Mouse (Mus musculus) CH12.LX (cell line): ENCODE measurements around the gene Cxcr1. TPM values are rescaled to one million over a fixed set of nuclear protein-coding genes. Genes with fewer than 3 reads are reported as not detected.

Experiments used
- DNase-seq: peaks from one replicate; pipeline ENCODE4 v3.0.0-alpha.2; 2013; ENCODE audit errors: extremely low read depth
- H3K27ac ChIP-seq: 2 replicates; pipeline ENCODE4 v1.5.1; 2012; ENCODE audit warnings: low read depth, mild to moderate bottlenecking, control low read depth, moderate library complexity; ENCODE audit not compliant: insufficient read depth
- H3K27me3 ChIP-seq: replicated peaks from 2 replicates; pipeline ENCODE3; 2012; ENCODE audit warnings: inconsistent platforms
- H3K36me3 ChIP-seq, 2 experiments: replicated peaks in 1 of 2; 2 replicates each; pipeline versions ENCODE3 to v1.6.1; 2012; ENCODE audit warnings: inconsistent platforms in 1 of 2, low read length in 1 of 2, mild to moderate bottlenecking in 1 of 2, mixed read lengths in 1 of 2, moderate library complexity in 1 of 2; ENCODE audit not compliant: control insufficient read depth in 1 of 2, insufficient read depth in 1 of 2
- H3K4me1 ChIP-seq, 2 experiments: 2 replicates each; pipeline ENCODE4 v1.6.1; 2012; ENCODE audit warnings: inconsistent platforms in 1 of 2, moderate library complexity in 1 of 2; ENCODE audit not compliant: insufficient read depth in 2 of 2, control insufficient read depth in 1 of 2
- H3K4me2 ChIP-seq: 2 replicates; pipeline ENCODE4 v1.6.1; 2012; ENCODE audit warnings: low read depth, mild to moderate bottlenecking, control low read depth; ENCODE audit not compliant: poor library complexity, insufficient read depth, severe bottlenecking
- H3K4me3 ChIP-seq, 3 experiments: fragments of 150-350 bp in 1 of 3; sonication (generic) in 1 of 3; replicated peaks in 1 of 3; 2 replicates each; pipeline versions ENCODE3 to v1.5.1; 2011 to 2012; ENCODE audit warnings: low read depth in 2 of 3, low read length in 2 of 3, mild to moderate bottlenecking in 2 of 3, moderate library complexity in 2 of 3, control low read depth in 1 of 3, improper control_type of control experiment in 1 of 3, inconsistent platforms in 1 of 3, mixed read lengths in 1 of 3; ENCODE audit not compliant: poor library complexity in 1 of 3
- H3K79me2 ChIP-seq: replicated peaks from 2 replicates; pipeline ENCODE4 v1.6.1; 2012; ENCODE audit warnings: mild to moderate bottlenecking, moderate library complexity; ENCODE audit not compliant: control insufficient read depth, poor library complexity, insufficient read depth, severe bottlenecking; ENCODE audit errors: extremely low read depth
- H3K9ac ChIP-seq: 2 replicates; pipeline ENCODE4 v1.6.1; 2012; ENCODE audit warnings: low read depth, mild to moderate bottlenecking, control low read depth, moderate library complexity; ENCODE audit not compliant: insufficient read depth
- H3K9me3 ChIP-seq: replicated peaks from 2 replicates; pipeline ENCODE3; 2012; ENCODE audit warnings: low read length, inconsistent platforms, mixed read lengths
- BHLHE40 ChIP-seq: IDR thresholded peaks from 2 replicates; pipeline ENCODE4 v1.6.1; 2011; ENCODE audit warnings: mild to moderate bottlenecking, low read depth, low read length, improper control_type of control experiment
- CHD1 ChIP-seq: IDR thresholded peaks from 2 replicates; pipeline ENCODE4 v1.6.1; 2012; ENCODE audit warnings: low read depth, low read length, improper control_type of control experiment, inconsistent platforms
- CHD2 ChIP-seq: IDR thresholded peaks from 2 replicates; pipeline ENCODE4 v1.6.1; 2011; ENCODE audit warnings: low read length, improper control_type of control experiment
- E2F4 ChIP-seq: IDR thresholded peaks from 2 replicates; pipeline ENCODE4 v1.6.1; 2011; ENCODE audit warnings: low read depth, low read length, improper control_type of control experiment; ENCODE audit not compliant: insufficient replicate concordance
- ETS1 ChIP-seq: conservative IDR thresholded peaks from 2 replicates; pipeline ENCODE4 v1.6.1; 2012; ENCODE audit warnings: low read depth, mild to moderate bottlenecking, inconsistent platforms, low read length, improper control_type of control experiment, moderate library complexity
- IRF4 ChIP-seq: IDR thresholded peaks from 2 replicates; pipeline ENCODE4 v1.6.1; 2014; ENCODE audit warnings: low read depth, mild to moderate bottlenecking, inconsistent platforms, low read length, improper control_type of control experiment
- JUN ChIP-seq: IDR thresholded peaks from 2 replicates; pipeline ENCODE4 v1.6.1; 2011; ENCODE audit warnings: low read depth, mild to moderate bottlenecking, low read length, improper control_type of control experiment, moderate library complexity; ENCODE audit not compliant: insufficient read depth
- MAFK ChIP-seq: IDR thresholded peaks from 2 replicates; pipeline ENCODE4 v1.6.1; 2011; ENCODE audit warnings: low read length, improper control_type of control experiment; ENCODE audit not compliant: insufficient replicate concordance
- MYC ChIP-seq: IDR thresholded peaks from 2 replicates; pipeline ENCODE4 v1.6.1; 2011; ENCODE audit warnings: low read depth, mild to moderate bottlenecking, improper control_type of control experiment, low read length
- NELFE ChIP-seq: IDR thresholded peaks from 2 replicates; pipeline ENCODE4 v1.6.1; 2011; ENCODE audit warnings: low read depth, low read length, improper control_type of control experiment
- RAD21 ChIP-seq: IDR thresholded peaks from 2 replicates; pipeline ENCODE4 v1.6.1; 2011; ENCODE audit warnings: low read depth, mild to moderate bottlenecking, low read length, improper control_type of control experiment, moderate library complexity
- RCOR1 ChIP-seq: conservative IDR thresholded peaks from 2 replicates; pipeline ENCODE4 v1.6.1; 2012; ENCODE audit warnings: low read depth, mild to moderate bottlenecking, inconsistent platforms, low read length, improper control_type of control experiment
- SMC3 ChIP-seq: IDR thresholded peaks from 2 replicates; pipeline ENCODE4 v1.6.1; 2011; ENCODE audit warnings: low read depth, low read length, improper control_type of control experiment
- TBP ChIP-seq: conservative IDR thresholded peaks from 2 replicates; pipeline ENCODE4 v1.6.1; 2011; ENCODE audit warnings: low read depth, low read length, improper control_type of control experiment
- USF2 ChIP-seq: conservative IDR thresholded peaks from 2 replicates; pipeline ENCODE4 v1.6.1; 2011; ENCODE audit warnings: low read depth, low read length, improper control_type of control experiment
- ZKSCAN1 ChIP-seq: IDR thresholded peaks from 2 replicates; pipeline ENCODE4 v1.6.1; 2012; ENCODE audit warnings: low read depth, inconsistent platforms, low read length, improper control_type of control experiment, borderline replicate concordance
- dilution Hi-C: fragments of 300-500 bp; cut with MboI; formaldehyde crosslinking; loops from 2 replicates; pipeline ENCODE4 v1.14.3; 2020; ENCODE audit warnings: low sequenced_read_pairs; ENCODE audit not compliant: extremely low pct_unique_long_range_greater_than_20kb, extremely low pct_ligation_motif_present
- in situ Hi-C: fragments of 300-500 bp; cut with MboI; formaldehyde crosslinking; loops from 3 replicates; pipeline ENCODE4 v1.14.3; 2019; ENCODE audit warnings: low sequenced_read_pairs, low pct_ligation_motif_present, low pct_unique_long_range_greater_than_20kb, mixed read lengths
- polyA plus RNA-seq: library from polyadenylated mRNA; unstranded; fragments of >175 nt; gene quantifications from 2 replicates; pipeline ENCODE4 v1.2.1, GENCODE M21; 2012; ENCODE audit warnings: low read depth; ENCODE audit not compliant: insufficient read length
- total RNA-seq, 2 experiments: library from RNA; depleted of rRNA; stranded (reverse); fragments of 300-350 nt in 1 of 2; fragments of >200 nt in 1 of 2; gene quantifications; 2 replicates each; pipeline ENCODE4 v1.2.3; 2012 to 2014

Cxcr1 gene
- total and polyA plus RNA-seq, 3 experiments = not detected

- Histone ChIP-seq H3K36me3 (no peaks in the 10 kb centered on the region), H3K27ac (no peak overlapping the region), H3K4me3 (no peak overlapping the region), H3K79me2 (no peaks in the 10 kb centered on the region), H3K4me2 (no peak overlapping the region), H3K4me1 (peaks cover 0 to 3% of the 10 kb centered on the region in 2 experiments; a peak in 1 of 4 replicates), H3K9me3 (no peaks in the 10 kb centered on the region)
- DNase-seq = no peak
- dilution Hi-C loops = no loop called here
- no peak for TF ChIP-seq SMC3
- no peak for TF ChIP-seq ETS1
- no peak for TF ChIP-seq RAD21
- TF ChIP-seq CHD1 = no peak
- no peak for TF ChIP-seq JUN
- no peak for TF ChIP-seq E2F4
- no peak for TF ChIP-seq ZKSCAN1
- TF ChIP-seq RCOR1 = no peak
- TF ChIP-seq MYC = no peak
- no peak for TF ChIP-seq CHD2
- TF ChIP-seq, all 38 proteins: peak for 0
- in situ Hi-C loops = no loop called here
- Histone ChIP-seq H3K9ac (no peak overlapping the region), H3K27me3 (no peaks in the 10 kb centered on the region)
These were observed 14.6 kb downstream of the Cxcr1 start for GRCm38 (mm10) chr1:74179624-74180408.

GRCm38 (mm10) chr1:74178618-74179017, 15.8 kb downstream of the Cxcr1 start:
- Histone ChIP-seq H3K27ac (no peak overlapping the region), H3K4me1 (peaks cover 0 to 3% of the 10 kb centered on the region in 2 experiments; a peak in 1 of 4 replicates), H3K79me2 (no peaks in the 10 kb centered on the region), H3K36me3 (no peaks in the 10 kb centered on the region), H3K27me3 (no peaks in the 10 kb centered on the region), H3K9ac (no peak overlapping the region), H3K4me2 (no peak overlapping the region), H3K9me3 (no peaks in the 10 kb centered on the region), H3K4me3 (no peak overlapping the region)
- in situ Hi-C loops (no loop called here), dilution Hi-C loops (no loop called here)
- no peak for DNase-seq
- TF ChIP-seq ETS1 (no peak), NELFE (no peak), TBP (no peak), IRF4 (no peak)

DNA sequence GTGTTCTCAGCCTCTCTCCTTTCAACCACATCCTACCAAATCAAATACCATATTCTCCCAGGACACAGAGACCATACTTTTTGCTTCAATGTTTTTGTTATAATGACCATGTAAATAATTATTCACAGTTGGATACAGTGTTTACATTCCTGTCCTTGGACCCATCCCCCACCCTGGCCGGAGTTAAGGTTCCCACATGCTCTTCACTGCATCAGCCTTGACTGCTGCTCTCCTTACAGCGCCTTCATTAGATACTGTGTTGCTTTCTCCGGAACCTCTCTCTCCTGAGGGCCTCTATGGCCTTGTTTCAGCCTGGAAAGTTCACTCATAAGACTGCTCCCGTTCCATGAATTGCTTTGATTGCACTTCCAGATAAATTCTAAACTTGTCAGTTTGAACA, 18.7 kb downstream of the Cxcr1 start:
- Histone ChIP-seq H3K4me1 (no peaks in the 10 kb centered on the region), H3K9ac (no peak overlapping the region), H3K27ac (no peak overlapping the region), H3K27me3 (peaks cover 12% of the 10 kb centered on the region), H3K79me2 (no peaks in the 10 kb centered on the region), H3K4me3 (no peak overlapping the region), H3K36me3 (no peaks in the 10 kb centered on the region), H3K9me3 (no peaks in the 10 kb centered on the region), H3K4me2 (no peak overlapping the region)
- no peak for DNase-seq
- in situ Hi-C loops = no loop called here
- TF ChIP-seq RAD21 = no peak
- TF ChIP-seq ZKSCAN1 = no peak
- TF ChIP-seq USF2 = no peak
- no peak for TF ChIP-seq MAFK
- TF ChIP-seq BHLHE40 = no peak
- dilution Hi-C loops = no loop called here
